Mouse (Mus musculus): ENCODE data around the gene Cnpy2. TPM values are rescaled to one million over a fixed set of nuclear protein-coding genes. Genes with fewer than 3 reads are reported as not detected.
"Not testable (repeated sequence)": the region's sequence is repeated elsewhere in the genome, so short reads cannot be mapped to it uniquely, and the experiment has no call there.

Gene Cnpy2
- total RNA-seq (2021) = 10 to 100 TPM; 58.9 to 62.5 TPM

DNA sequence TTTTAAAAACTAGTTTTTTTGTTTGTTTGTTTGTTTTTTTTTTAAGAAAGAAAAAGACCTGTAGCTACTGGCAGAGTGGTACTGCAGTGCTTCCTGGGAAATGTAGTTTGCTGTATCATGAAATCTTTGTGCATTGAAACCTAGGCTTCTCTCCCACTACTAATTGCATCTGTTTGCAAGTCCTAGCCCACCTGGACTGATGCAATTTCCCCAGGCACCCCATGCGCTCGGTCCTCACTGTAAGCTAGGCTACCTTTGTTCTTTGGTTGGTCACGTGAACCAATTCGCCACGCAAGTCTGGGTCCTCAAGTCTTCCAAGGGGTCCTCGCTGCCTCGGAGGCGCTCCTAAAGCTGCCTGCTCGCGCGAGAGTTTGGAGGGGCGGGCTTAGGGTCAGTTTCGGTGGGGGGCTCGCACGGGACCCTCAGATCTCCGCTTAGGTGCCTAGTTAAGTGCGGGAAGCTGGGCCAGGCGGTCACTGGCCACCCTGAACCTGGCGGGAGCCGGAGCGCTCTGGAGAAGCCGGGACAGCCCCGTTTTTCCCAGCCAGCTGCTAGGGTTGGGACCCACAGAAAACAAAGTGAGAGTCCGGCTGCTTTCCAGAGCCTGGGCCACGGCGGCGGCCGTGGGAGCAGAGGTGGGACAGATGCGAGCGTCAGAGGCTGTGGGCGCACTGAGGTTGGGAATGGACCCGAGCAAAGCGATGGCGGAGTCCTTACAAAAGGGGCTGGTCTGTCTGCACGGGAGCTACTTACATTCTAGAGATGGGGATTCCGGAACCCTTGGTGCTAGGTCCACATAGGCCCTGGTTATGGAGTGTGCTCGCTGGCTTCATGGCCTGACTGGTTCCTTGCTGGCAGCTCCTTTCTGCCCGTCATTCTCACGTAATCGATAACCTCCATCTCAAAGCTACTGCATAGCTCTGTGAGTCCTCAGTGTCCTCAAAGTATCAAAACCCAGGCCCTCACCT, at the start of gene Cnpy2:
Gene Cnpy2 (plus strand): TSS at position 319 of the 968 bp plus-strand sequence.
- intact Hi-C loops (cut with DNase I) = no loop called here
- DNase-seq (ENCODE audit: low spot score) = peak; percentile 74

DNA sequence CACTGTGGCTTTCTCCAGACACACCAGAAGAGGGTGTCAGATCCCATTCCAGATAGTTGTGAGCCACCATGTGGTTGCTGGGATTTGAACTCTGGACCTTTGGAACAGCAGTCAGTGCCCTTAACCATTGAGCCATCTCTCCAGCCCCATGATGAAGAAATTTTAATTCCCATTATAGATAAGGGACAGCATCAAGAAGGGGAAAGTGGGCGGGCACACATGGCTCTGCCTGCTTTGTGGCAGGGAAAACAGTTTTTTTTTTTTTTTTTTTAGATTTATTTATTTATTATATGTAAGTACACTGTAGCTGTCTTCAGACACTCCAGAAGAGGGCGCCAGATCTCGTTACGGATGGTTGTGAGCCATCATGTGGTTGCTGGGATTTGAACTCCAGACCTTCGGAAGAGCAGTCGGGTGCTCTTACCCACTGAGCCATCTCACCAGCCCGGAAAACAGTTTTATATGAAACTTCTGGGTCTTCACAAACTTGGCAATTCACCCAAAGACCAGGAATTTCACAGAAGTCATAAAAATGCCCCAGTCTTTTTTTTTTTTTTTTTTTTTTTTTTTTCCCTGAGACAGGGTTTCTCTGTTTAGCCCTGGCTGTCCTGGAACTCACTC, 49.3 kb upstream of the Cnpy2 start:
- intact Hi-C loops (cut with DNase I) = loop anchor here (5.0 kb wide), 1 partner anchor 41 kb away; the partner anchor contains the start of gene Timeless
- DNase-seq (ENCODE audit: low spot score) = not testable (repeated sequence)

DNA sequence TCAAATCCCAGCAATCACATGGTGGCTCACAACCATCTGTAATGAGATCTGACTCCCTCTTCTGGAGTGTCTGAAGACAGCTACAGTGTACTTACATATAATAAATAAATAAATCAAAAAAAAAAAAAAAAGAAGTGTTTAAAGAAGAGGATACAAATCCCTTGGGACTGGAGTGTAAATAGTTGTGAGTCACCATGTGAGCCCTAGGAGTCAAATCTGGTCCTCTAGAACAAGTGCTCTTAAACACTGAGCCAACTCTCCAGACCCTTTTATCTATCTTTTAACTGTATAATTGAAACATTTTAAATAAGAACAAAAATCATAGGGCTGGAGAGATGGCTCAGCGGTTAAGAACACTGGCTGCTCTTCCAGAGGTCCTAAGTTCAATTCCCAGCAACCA, 46.9 kb upstream of the Cnpy2 start:
- intact Hi-C loops (cut with DNase I); DNase-seq (ENCODE audit: low spot score): not testable (repeated sequence)

DNA sequence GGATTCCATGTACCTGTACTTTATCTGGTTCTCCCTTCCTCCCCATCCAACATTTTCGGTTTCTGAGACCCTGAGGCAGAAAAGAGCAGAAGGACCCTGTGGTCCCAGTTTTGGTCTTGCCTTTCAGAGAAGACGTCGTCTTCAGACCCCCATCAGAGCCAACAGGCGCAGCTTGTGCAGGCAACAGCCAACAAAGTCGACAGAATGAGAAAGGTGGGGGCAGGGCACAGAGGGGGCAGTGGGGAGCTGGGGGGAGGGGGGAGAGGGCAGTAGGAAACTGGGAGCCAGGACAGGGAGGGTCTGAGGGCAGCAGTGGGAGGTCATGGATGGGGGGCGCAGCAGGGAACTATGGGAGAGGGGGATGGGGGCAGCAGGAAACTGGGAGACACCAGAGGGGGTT, 44.1 kb upstream of the Cnpy2 start:
- DNase-seq (ENCODE audit: low spot score) = no peak
- intact Hi-C loops (cut with DNase I) = no loop called here

DNA sequence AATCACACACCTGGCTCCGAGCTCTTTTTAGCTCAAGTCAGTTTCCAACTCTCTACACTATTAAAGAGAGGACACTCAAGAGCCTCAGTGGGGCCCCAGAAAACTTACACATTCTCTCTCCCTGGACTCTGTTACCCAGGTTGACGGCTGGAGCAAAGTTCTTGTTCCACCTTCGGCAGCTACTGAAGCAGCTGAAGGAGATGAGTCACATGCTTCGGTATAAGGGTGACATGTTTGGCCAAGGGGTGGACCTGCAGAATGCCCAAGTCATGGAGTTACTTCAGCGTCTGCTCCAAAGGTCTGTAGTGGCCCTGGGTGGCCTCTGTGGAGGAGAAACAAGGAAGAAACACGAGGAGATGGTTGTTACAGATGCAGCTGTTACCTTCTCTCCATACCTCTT, 41.3 kb upstream of the Cnpy2 start:
- intact Hi-C loops (cut with DNase I) = loop anchor here (10.0 kb wide), 1 partner anchor 146 kb away; no protein-coding TSS in a partner anchor
- DNase-seq (ENCODE audit: low spot score) = no peak

DNA sequence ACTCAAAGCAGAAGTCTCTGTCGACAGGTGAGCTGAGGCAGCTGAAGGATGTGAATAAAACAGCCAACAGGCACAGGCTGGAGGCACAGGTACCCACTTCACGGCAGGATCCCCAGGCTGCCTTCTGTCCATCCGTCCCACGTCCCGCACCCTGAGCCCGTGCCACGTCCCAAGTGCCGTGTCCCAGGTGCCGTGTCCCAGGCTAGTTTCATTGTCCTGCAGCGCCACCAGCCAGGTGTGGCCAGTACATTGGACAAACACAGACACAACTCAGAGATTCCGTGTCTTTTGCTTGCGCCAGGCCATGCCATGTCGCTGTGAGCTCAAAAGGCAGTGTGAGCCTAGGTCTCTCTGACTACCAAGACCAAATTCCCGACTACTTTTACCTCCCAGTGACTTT, 40.6 kb upstream of the Cnpy2 start:
- DNase-seq (ENCODE audit: low spot score) = no peak
- intact Hi-C loops (cut with DNase I) = loop anchor here (10.0 kb wide), 1 partner anchor 147 kb away; no protein-coding TSS in a partner anchor

DNA sequence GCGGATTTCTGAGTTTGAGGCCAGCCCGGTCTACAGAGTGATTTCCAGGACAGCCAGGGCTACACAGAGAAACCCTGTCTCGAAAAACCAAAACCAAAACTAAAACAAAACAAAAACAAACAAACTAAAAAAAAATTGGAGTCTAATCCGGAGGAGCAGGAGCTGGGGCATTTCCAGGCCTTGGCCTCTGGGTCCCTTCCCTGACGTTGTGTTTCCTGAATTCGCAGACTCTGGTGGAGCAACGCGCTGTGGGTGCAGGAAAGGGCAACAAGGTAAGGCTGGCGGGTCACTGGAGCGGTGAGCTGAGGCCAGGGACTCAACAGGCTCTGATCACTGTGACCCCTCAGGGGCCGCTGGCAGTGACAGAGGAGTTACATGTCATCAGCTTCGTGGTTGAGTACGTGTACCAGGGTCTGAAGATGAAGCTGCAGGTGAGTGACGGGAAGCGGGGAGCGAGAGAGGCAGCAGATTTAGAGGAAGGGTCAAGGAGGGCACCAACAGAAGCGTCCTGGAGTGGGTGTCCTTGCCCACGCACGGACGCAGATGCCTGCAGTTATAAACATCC, 39.3 kb upstream of the Cnpy2 start:
- no peak for DNase-seq (ENCODE audit: low spot score)
- intact Hi-C loops (cut with DNase I) = loop anchor here (10.0 kb wide), 1 partner anchor 148 kb away; no protein-coding TSS in a partner anchor

DNA sequence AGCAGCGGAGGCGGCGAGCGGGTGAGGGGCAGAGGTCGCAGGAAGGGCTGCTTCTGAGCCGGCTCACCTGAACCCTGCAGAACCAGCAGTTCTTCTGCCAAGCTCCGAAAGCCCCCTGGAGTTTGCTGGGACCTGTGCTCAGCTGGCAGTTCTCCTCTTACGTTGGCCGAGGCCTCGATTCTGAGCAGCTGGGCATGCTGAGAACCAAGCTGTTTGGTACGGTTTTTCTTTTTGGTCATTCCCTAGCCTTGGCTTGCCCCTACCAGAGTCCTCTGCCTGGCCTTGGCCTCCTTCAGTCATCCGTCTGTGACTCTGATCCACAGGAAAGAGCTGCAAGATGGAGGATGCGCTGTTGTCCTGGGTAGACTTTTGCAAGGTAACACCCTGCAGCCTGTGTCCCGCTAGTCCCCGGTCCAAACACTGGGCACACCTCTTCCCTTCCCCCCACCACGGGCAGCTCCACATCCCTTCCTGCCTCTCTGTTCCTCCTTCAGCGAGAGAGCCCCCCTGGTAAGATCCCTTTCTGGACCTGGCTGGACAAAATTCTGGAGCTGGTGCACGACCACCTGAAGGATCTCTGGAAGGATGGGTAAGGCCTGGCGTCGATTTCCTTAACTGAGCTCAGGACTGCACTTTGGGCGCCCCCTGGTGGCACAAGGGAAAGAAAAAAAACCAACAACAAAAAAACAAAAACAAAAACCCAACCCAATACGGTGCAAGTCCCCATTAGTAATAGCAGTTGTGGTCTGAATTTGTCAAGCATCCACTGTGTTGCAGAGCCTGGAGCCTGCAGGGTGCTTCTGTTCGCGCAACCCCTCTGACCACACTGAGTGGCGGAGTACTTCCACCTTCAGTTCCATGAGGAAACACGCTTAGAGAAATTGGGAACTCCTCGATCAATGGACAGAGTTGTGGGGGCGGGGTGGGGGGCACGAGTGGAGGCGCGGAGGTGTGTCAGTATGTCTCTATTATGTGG, 38.4 kb upstream of the Cnpy2 start:
- no peak for DNase-seq (ENCODE audit: low spot score)
- intact Hi-C loops (cut with DNase I) = loop anchor here (2.0 to 10.0 kb wide), 2 partner anchors 69 to 149 kb away; no protein-coding TSS in a partner anchor

DNA sequence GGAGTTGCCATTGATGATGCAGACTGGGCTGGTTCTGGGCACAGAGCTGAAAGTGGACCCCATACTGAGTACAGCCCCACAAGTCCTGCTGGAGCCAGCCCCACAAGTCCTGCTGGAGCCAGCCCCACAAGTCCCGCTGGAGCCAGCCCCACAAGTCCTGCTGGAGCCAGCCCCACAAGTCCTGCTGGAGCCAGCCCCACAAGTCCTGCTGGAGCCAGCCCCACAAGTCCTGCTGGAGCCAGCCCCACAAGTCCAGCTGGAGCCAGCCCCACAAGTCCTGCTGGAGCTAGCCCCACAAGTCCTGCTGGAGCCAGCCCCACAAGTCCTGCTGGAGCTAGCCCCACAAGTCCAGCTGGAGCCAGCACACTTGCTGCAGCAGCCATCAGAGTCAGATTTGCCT, 31.7 kb upstream of the Cnpy2 start:
- DNase-seq (ENCODE audit: low spot score) = peak; percentile 39
- intact Hi-C loops (cut with DNase I) = not testable (repeated sequence)

DNA sequence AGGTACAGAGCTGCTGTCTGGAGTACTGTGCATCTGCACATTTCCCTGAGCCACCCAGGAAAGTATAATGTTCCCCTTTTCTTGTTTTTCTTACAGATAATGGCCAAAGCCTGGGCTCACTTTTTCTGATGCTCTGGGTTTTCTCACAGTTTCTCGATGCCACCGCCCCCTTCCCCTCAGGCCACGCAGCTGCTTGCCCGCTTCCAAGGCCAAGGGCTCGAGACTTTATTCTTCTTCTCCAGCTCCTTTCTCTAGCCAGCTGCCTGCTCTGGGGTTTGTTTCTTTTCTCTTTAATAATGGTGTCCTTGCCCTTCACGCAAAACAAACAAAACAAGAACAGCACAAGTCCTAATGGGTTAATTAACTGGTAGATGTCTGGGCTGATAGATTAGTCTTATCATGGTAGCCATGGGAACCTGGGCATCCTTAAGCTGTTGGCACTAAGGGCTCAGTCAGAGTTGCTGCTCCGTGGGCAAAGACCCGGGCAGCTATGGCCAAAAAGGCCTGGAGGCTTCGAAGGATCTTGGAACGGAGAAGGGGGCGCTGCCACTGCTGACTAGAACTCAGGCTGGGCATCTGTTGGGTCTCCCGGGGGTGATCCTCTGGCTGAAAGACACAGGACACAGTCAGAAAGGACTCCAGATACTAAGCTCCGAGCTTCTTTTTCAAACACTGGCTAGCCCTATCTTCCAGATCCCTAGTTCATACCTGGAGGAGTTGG, 25.7 kb upstream of the Cnpy2 start:
- no peak for DNase-seq (ENCODE audit: low spot score)
- intact Hi-C loops (cut with DNase I) = no loop called here

DNA sequence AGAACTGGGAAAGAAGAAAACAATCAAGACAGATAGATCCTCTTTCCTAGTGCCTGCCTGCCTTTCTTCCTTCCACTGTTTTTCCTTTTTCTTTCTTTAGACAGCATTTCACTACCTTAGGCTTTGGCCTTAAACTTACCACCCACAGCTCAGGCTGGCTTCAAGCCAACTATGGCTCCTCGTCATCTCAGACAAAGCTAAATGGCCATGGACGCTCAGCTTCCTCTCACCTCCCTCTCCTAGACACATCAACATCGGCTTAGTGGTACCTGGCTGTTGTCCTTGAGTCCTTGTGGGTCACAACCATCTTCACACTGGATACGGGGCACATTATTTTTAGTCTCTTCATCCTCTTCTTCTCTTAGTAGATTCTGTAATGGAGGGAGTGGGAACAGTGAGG, 25.0 kb upstream of the Cnpy2 start:
- intact Hi-C loops (cut with DNase I) = no loop called here

DNA sequence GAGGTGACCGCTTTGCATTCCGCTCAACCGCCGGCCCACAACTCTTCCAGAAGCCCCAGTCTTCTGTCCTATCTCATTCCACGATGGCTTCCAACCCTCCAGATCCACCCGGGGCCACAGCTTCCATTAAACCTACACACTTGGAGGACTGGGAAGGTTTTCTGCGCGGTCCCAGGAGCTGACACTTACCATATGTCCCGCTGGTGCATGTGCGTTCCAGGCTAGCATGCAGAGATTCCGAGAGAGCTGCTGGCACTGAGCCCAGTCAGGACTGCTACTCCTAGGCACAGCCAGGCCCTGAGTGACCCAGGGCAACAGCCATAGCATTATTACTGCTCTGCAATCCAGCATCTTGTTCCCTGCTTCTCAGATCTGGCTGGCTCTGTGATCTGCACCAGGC, 24.6 kb upstream of the Cnpy2 start:
- intact Hi-C loops (cut with DNase I) = no loop called here
- no peak for DNase-seq (ENCODE audit: low spot score)

More for the DNA sequence above, 25.0 kb upstream of the Cnpy2 start:
- DNase-seq (ENCODE audit: low spot score) = no peak

DNA sequence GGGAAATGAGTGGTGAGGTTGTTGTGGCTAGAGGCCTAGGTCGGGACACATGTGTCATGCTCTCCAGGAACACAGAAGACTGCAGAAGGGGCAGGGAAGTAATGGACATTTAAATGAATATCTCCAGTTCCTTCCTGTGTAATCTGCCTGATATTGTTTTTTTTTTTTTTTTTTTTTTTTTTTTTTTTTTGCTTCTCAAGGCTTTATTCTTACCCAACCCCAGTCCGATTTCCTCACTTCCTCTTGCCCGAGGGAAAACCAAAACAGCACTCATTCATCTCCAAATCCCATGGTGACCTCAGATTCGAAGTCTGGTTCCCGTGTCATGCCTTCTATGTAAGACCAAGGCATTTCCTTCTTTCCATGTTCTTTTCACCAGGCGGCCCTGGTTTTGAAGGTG, 24.0 kb upstream of the Cnpy2 start:
- intact Hi-C loops (cut with DNase I) = no loop called here
- DNase-seq (ENCODE audit: low spot score) = no peak

DNA sequence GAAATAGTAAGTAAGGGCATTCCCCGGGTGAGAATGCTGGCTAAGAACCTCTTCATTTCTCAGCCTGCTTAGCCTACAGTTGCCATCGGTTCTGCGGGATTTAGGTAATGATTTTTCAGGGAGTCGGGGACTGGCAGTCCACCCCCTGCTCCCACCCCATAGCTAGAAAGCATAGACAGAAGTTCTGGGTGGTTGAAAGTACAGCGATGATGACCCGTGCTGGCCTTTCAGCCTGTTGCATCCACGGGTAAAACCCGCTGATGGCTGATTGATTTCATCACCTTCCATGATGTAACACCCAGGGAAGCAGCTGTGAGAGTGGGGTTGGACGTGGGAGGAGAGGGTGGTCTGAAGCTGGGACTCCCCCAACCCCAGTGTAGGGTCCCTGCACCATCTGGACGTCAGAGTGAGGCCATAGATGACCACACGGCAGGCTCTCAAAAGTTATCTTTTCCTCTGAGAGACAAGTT, 23.5 kb upstream of the Cnpy2 start, which contains the start of gene Il23a:
Gene Il23a (minus strand): TSS at position 51 of the 470 bp plus-strand sequence.
- DNase-seq (ENCODE audit: low spot score) = no peak
- intact Hi-C loops (cut with DNase I) = no loop called here

DNA sequence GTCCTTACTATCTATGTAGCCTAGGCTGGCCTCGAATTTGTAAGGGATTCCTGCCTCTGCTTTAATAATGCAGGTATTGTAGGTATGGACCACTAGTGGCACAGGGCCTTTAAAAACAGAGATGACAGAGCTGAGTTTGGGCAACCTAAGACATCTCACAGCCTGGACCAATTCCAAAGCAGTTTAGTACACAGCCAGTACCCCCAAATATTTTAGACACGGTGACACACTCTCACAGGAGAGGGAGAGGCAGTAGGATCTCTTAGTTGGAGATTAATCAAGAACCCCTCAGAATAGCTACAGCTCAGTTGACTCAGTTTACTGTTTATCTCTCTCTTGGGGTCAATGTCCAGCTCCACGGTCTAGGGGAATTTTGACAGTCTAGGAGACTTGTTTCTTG, 19.9 kb upstream of the Cnpy2 start:
- intact Hi-C loops (cut with DNase I) = no loop called here
- DNase-seq (ENCODE audit: low spot score) = no peak

DNA sequence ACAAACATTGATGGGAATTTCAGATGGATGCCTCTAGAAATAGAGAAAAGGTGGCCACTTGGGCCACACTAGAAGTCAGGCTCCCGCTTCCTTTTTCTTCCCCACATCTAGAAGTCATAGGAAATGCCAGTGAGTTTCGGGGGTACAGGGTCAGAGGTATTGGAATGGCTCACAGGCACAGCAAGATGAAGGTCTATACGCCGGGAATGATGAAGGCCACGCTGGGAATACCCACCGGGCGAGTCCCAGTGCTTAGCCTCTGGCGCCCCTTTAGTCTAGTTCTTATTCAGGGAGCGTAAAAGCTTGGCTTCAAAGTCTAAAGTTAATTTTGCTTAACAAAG, 19.5 kb upstream of the Cnpy2 start:
- no peak for DNase-seq (ENCODE audit: low spot score)
- intact Hi-C loops (cut with DNase I) = no loop called here

DNA sequence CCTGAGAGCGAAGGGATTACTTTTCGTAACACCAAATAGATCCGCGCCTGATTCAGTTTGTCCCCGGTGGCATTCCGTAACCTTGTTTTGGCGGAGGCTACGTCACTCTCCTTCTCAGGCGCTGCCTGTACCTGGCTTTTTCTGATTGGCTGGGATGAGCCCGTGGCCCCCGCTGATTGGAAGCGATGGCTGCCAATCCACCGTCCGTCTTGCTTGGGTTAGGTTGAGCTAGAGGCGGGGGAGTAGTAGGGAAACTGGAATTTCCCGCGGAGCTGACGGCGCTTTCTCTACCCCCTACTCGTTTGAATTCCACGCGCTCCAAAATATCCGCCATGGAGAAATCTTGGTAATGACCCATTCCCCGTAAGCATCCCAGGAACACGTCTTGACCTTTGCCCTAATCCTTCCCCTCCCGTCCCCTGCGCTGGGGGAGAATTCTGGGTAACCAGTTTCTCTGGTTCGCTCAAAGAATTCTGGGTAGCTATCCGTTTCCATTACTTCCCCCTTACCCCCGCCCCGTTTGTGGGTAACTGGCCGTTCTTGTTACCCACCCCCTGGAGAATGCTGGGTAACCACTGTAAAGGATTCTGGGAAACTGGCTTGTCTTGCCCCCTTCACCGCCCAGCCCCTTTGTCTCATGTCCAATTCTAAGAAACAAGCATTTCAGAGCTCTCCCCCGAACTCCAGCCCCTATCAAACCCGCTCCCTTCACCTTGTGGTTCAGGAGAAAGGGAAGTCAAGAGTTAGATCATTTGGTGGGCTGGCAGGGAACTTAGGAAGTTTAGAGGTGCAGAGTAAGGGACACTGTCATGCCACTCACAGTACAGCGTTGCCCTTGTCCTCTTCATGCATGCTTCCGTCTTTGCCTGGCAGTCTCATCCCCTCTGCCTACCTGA, 18.9 kb upstream of the Cnpy2 start, which contains the start of gene Pan2:
Gene Pan2 (plus strand): TSS at position 210 of the 896 bp plus-strand sequence.
- intact Hi-C loops (cut with DNase I) = no loop called here
- peak; percentile 100 for DNase-seq (ENCODE audit: low spot score)

DNA sequence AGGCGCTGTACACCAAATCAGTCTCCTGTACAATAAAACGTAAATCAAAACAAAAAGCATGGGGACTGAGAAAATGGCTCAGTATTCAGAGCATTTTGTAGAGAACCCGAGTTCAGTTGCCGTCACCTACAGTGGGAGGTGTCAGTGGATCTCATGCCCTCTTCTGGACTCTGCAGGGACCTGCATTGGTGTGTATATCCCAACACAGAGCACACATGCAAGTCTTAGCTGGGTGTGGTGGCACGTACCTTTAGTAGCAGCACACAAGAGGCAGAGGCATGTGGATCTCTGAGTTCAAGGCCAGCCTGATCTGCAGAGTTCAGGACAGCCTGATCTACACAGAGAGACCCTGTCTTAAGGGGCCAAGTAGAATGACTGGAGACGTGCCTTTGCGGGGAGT, 12.6 kb upstream of the Cnpy2 start:
- intact Hi-C loops (cut with DNase I) = no loop called here
- no peak for DNase-seq (ENCODE audit: low spot score)
